Mouse (Mus musculus): Measurements from ENCODE around the gene Pga5. TPM values are rescaled to one million over a fixed set of nuclear protein-coding genes. Genes with fewer than 3 reads are reported as not detected.

Pga5 gene
- total and polyA plus RNA-seq, 3 experiments, result 0.08 TPM; not detected in 2

DNA sequence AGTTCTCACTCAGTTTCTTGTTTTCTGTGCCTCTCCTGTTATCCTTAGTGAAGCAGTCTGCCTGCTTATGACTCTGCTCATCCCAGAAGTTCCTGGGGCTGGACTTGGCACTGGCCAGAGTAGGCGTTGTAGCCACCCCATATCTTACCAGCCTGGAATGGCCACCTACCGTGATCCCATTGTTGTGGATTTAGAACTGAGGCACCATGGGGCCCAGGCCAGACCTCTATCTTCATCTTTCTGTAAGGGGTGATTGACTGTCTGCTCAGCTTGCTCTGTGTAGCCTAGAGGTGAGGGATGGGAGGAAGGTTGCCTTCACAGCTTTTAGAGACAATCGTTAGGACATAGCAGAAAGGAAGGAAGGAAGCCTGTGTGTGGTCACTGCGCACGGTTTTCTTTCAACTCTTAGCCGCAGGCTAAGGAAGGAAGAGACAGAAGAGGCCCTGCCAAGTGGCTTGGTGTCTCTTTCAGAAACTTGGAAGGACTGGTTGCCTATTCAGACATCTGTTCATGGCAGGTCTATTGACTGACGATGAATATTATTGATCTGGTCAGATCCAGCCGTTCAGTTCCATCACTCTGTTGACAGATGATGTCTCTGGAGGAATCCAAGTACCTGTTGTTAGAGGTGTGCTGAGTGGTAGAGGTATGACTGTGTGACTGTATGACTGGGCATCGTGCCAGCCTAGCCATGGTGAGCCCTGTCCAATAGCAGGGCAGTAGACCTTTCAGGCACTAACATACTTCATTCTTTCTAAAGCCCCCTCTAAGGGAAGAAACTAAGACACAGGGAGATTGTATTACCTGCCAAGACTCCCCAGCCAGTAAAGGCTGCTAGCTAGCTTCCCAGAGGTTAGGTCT lies 20.5 kb upstream of the Pga5 start:
- no peak overlapping the region for H3K9ac ChIP-seq (ENCODE audit: insufficient read depth, low read depth)
- dilution Hi-C loops (cut with MboI; ENCODE audit: extremely low pct_ligation_motif_present, extremely low pct_unique_long_range_greater_than_20kb, low sequenced_read_pairs) (no loop called here), in situ Hi-C loops (cut with MboI; ENCODE audit: low pct_ligation_motif_present, low pct_unique_long_range_greater_than_20kb, low sequenced_read_pairs) (no loop called here)
- H3K27ac ChIP-seq (ENCODE audit: insufficient read depth, low read depth), result no peak overlapping the region
- peaks cover under 1 to 43% of the 10 kb centered on the region in 2 experiments for H3K36me3 ChIP-seq (replicated peaks in 1 of 2; ENCODE audit: control insufficient read depth in 1 of 2, insufficient read depth in 1 of 2, low read length in 1 of 2)
- H3K79me2 ChIP-seq (replicated peaks; ENCODE audit: control insufficient read depth, extremely low read depth, insufficient read depth, poor library complexity, severe bottlenecking), result peaks cover 42% of the 10 kb centered on the region
- H3K9me3 ChIP-seq (replicated peaks; ENCODE audit: low read length), result no peaks in the 10 kb centered on the region
- TF ChIP-seq JUN (IDR thresholded peaks at IDR 0.05; ENCODE audit: insufficient read depth, low read depth, low read length) (no peak), ZMIZ1 (IDR thresholded peaks at IDR 0.05; ENCODE audit: low read depth, low read length) (no peak), RCOR1 (conservative IDR thresholded peaks at IDR 0.05; ENCODE audit: low read depth, low read length) (no peak), NRF1 (IDR thresholded peaks at IDR 0.05; ENCODE audit: low read depth, low read length) (no peak), SMC3 (IDR thresholded peaks at IDR 0.05; ENCODE audit: low read depth, low read length) (no peak), MAX (IDR thresholded peaks at IDR 0.05; ENCODE audit: low read length) (no peak), GABPA (IDR thresholded peaks at IDR 0.05; ENCODE audit: insufficient replicate concordance, low read depth, low read length) (no peak), IRF4 (IDR thresholded peaks at IDR 0.05; ENCODE audit: low read depth, low read length) (no peak), UBTF (IDR thresholded peaks at IDR 0.05; ENCODE audit: low read depth, low read length) (no peak)
- no peak overlapping the region for H3K4me3 ChIP-seq (replicated peaks in 1 of 3; ENCODE audit: low read depth in 2 of 3, low read length in 2 of 3, poor library complexity in 1 of 3)
- H3K27me3 ChIP-seq (replicated peaks), result no peaks in the 10 kb centered on the region
- H3K4me2 ChIP-seq (ENCODE audit: insufficient read depth, low read depth, poor library complexity, severe bottlenecking), result no peak overlapping the region
- no peak for DNase-seq (ENCODE audit: extremely low read depth)
- peaks cover 12 to 90% of the 10 kb centered on the region in 2 experiments for H3K4me1 ChIP-seq (ENCODE audit: control insufficient read depth in 1 of 2, insufficient read depth in 2 of 2)

DNA sequence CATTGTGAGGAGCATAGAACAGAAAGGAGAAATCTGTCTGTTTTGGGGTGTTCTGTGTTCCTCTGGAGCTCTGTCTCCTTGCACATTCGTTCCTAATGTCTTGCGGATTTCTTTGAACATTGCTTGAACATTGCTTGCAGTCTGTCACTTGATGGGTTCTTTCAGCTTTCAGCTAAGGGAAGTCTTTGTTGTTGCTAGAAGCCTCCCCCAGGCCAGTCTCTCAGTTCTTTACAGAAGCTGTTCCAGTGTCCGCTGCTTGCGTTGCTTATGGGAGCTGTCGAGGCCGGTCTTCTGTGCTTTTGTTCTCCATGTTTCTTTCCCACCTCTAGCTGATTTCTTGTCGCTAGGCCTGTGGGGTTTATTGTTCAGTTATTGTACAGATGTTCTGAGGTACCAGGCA lies 17.9 kb upstream of the Pga5 start:
- H3K79me2 ChIP-seq (replicated peaks; ENCODE audit: control insufficient read depth, extremely low read depth, insufficient read depth, poor library complexity, severe bottlenecking), result peaks cover 58% of the 10 kb centered on the region
- in situ Hi-C loops (cut with MboI; ENCODE audit: low pct_ligation_motif_present, low pct_unique_long_range_greater_than_20kb, low sequenced_read_pairs) (no loop called here), dilution Hi-C loops (cut with MboI; ENCODE audit: extremely low pct_ligation_motif_present, extremely low pct_unique_long_range_greater_than_20kb, low sequenced_read_pairs) (no loop called here)
- H3K4me2 ChIP-seq (ENCODE audit: insufficient read depth, low read depth, poor library complexity, severe bottlenecking), result no peak overlapping the region
- H3K27me3 ChIP-seq (replicated peaks), result no peaks in the 10 kb centered on the region
- H3K27ac ChIP-seq (ENCODE audit: insufficient read depth, low read depth), result no peak overlapping the region
- H3K4me3 ChIP-seq (replicated peaks in 1 of 3; ENCODE audit: low read depth in 2 of 3, low read length in 2 of 3, poor library complexity in 1 of 3), result no peak overlapping the region
- H3K36me3 ChIP-seq (replicated peaks in 1 of 2; ENCODE audit: control insufficient read depth in 1 of 2, insufficient read depth in 1 of 2, low read length in 1 of 2), result peaks cover 0 to 29% of the 10 kb centered on the region in 2 experiments
- no peaks in the 10 kb centered on the region for H3K9me3 ChIP-seq (replicated peaks; ENCODE audit: low read length)
- TF ChIP-seq SMC3 (IDR thresholded peaks at IDR 0.05; ENCODE audit: low read depth, low read length), result no peak
- no peak for TF ChIP-seq MAZ (IDR thresholded peaks at IDR 0.05; ENCODE audit: low read depth, low read length)
- TF ChIP-seq MEF2A (IDR thresholded peaks at IDR 0.05; ENCODE audit: borderline replicate concordance, low read depth, low read length), result no peak
- no peak for TF ChIP-seq JUN (IDR thresholded peaks at IDR 0.05; ENCODE audit: insufficient read depth, low read depth, low read length)
- TF ChIP-seq NRF1 (IDR thresholded peaks at IDR 0.05; ENCODE audit: low read depth, low read length), result no peak
- TF ChIP-seq RAD21 (IDR thresholded peaks at IDR 0.05; ENCODE audit: low read depth, low read length), result no peak
- TF ChIP-seq E2F4 (IDR thresholded peaks at IDR 0.05; ENCODE audit: insufficient replicate concordance, low read depth, low read length), result no peak
- H3K9ac ChIP-seq (ENCODE audit: insufficient read depth, low read depth), result no peak overlapping the region
- H3K4me1 ChIP-seq (ENCODE audit: control insufficient read depth in 1 of 2, insufficient read depth in 2 of 2), result peaks cover 25 to 97% of the 10 kb centered on the region in 2 experiments
- no peak for DNase-seq (ENCODE audit: extremely low read depth)

All from CH12.LX (cell line).